Mouse (Mus musculus) adrenal gland, adult 2 months (tissue): Measurements from ENCODE around the gene Grhl1. TPM values are rescaled to one million over a fixed set of nuclear protein-coding genes. Genes with fewer than 3 reads are reported as not detected.

Source experiments
- DNase-seq: peaks from one replicate; pipeline ENCODE4 v3.0.0; 2021
- polyA plus RNA-seq: library from polyadenylated mRNA; depleted of rRNA; stranded (reverse); fragments of >200 nt; gene quantifications from 2 replicates; pipeline ENCODE4 v1.2.3, GENCODE M21; 2012; rRNA removed
- total RNA-seq, 2 experiments: library from RNA; stranded (reverse); gene quantifications; 2 replicates each; pipeline ENCODE4 v1.2.3; 2021

Grhl1 gene
- total and polyA plus RNA-seq, 3 experiments: 0.17 to 1.2 (median 1.0) TPM

DNA sequence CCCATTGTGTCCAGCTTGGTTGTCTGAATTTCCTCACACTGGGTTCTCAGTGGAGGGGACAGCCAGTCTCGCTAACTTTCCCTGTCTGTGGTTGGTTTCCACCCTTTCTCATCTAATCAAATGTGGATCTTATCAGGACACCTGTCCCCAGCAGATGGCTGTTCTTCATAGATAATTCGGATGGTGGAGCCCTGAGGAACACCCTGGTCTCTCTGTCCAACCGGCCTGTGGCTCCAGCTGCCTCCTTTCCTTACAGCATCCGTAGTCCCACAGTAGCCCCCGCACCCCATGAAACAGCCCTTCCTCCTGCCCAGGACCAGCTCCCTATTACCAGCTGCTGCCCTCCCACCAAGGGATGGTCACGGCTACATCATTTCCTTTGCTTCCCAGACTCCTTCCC, 73.8 kb downstream of the Grhl1 start:
- DNase-seq: no peak

DNA sequence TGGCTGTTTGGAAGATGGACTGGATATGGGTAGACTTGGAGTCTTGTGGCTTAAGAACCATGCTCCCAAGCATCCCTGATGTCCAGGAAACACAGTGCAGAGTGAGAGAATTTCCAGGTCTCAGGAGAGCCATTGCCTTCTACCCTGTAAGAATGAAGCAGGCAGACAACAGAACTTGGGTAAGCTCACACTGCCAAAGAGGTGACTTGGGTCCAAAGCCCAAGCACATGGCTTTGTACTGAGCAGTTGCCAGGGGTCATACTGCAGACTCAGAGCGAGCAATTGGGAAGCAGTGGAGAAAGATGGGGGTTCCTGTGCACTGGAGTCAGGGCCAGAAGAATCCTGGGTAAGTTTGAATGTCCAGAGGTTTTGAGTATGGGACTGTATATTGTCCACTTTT, 76.0 kb downstream of the Grhl1 start:
- no peak for DNase-seq

DNA sequence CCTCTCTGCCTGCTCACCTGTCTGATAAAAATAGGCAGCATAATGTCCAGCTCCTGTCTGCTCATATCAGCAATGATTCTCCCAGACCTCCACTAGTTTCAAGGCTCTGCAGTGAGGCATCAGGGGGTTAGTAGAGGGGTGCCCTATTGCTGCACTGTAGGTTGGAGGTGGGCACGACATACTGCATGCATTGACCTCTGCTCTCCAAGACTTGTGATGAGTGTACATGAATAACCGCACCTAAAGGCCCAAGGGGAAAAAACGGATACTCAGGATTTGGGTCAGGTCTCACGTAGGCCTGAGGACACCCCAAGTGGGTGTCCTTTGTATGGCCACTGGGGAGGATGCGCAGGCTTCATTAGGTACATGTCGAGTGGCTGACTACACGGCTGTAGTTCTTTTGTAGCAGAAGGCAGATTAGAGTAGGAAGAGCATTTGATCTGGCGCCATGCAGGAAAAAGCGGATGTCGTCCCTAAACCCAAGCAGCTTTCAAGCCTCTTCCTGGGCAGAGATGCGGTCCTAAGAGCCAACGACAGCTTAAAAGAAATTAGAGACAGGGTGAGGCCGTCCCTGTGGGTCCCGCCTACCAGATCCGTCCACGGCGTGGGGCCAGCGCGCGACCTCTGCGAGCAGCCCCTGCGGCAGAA, 78.5 kb downstream of the Grhl1 start:
- DNase-seq: no peak

DNA sequence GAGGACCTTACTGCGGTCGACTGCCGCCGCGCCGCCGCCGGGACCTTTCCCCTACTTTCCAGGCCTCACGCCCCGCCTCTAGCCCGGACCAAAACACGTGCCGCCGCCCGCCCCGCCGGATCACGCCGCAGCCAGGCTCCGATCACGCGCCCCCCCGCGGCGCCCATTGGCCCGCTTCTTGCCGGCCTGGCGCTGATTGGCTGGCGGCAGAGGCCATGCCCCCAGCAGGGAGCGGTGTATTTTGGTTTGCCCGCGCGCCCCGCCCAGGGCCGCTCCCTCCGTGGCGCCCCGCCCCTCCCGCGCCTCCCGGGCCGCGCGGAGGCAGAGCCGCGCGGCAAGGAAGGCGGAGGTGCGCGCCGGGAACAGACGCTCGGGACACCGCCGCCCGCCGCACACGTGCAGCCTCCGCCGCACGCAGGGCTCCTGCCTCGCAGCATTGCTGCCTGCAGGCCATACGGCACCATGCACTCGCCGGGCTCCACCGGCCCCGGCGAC, 79.0 kb downstream of the Grhl1 start, which contains the start of gene Klf11:
Klf11 (plus strand) TSS at position 212 of the 495 bp plus-strand sequence.
- DNase-seq: peak; percentile 100

DNA sequence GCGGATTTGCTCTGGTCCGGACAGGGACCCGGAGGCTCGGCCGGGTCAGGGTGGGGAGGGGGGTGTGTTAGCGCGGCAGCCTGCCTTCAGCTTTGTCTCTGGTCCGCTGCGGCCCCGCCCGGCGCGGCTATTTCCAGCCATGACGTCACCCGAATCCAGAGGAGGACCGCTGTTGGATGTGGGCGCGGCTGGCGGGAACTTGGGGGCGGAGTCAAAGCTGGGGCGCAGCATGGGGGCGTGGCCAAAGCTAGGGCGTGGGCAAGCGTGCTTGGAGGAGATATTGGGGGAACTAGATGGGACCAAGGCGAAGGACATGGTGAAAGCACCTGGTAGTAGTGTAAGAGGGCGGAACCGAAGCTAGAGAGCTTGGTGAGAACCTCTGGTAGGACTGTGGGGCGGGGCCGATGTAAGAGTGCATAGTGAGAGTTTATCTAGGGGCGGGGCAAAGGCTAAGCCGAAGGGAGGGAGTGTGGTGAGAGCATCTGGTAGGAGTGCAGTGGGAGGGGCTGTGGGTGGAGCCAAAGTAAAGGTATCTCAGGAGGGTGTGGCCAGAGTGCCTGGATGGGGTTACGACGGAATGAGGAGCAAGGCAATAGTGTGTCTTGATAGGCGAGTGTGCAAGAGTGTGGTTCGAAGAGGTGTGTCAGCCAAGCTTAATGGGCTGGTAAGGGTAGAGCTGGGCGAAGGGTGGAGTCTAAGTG, 79.7 kb downstream of the Grhl1 start:
- peak; percentile 98 for DNase-seq

DNA sequence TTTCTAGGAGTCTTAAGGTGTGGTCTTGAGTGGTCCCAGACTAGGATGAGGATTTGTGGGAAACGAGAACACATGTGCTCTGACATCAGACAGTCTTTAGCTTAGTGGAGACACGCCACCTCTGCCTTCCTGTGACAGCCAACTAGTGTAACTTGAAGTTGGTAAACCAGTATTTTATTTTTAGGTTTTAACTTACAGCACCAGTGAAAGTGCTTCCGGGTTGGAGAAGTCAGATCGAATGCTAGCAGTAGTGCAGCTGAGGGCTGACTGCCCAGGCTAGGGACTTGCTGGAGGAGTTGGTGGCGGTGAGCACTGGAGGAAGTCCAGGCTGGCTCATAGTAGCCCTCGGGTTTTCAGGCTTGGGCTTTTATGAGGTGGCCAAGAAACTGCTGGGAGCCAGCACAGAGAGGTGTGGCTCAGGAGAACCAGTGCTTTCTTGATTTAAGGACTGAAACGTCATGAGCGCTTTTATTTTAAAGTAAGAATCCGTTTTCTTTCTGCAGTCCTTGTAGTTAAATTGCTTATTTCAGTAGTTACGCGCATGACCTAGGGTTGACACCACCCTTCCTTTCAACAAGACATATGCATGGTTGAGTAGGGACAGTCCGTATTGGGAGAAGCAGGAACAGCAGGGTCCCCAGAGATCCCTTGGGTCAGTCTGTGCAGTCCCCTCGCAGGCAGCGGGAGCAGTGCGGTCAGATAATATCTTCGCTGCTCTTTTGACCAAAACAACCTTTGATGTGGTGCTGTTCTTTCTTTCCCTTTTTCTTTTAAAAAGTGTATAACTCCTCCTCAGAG, 82.2 kb downstream of the Grhl1 start:
- DNase-seq: no peak

DNA sequence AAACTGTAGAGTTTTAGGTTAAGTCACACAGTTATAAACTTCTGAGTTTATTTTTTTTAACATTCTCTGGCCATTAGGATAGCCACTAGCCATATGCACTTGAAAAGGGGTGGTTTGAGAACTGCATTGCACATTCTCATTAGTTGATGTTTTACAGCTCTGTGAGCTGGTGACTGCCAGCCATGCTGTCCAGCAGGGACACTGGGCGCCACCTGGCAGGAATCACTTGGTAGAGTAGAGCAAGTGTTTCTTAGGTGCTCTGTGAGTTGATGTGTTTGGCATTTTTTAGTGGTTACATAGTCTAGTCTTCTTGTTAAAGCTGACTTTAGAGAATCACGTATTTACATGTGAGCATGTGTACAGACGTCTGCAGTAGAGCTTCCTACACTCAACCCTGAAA, 84.4 kb downstream of the Grhl1 start:
- DNase-seq: no peak

DNA sequence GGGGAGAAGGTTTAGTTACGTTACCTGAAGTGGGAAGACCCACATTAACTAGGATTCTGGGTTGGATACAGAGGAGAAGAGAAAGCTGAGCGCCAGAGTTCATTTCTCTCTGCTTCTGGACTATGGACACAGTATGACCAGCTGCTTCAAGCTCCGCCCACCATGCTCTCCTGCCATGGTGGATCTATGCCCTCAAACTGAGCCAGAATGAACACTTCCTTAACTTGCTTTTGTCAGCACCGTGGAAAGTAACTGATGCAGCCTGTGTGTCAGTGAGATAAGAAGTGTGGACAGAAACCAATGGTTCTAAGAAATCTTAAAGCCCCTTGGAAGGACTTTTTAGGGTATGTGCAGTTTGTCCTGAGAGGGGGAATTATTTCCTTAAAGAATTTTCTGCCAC, 86.9 kb downstream of the Grhl1 start:
- no peak for DNase-seq

DNA sequence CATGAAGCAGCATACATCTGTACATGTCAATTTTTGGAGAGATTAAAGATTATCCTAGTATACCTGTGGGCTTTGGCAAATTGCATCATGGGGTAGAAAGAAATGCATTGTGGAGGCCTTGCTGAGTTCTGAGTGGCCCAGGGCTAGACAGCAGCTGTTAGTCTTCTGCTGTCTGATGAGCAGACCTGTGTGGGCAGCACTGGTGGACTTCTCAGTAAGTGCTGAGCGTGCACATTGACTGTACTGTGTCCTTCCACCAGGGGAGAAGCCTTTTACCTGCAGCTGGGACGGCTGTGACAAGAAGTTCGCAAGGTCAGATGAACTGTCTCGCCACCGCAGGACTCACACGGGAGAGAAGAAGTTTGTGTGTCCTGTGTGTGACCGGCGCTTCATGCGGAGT, 87.8 kb downstream of the Grhl1 start:
- DNase-seq: no peak

DNA sequence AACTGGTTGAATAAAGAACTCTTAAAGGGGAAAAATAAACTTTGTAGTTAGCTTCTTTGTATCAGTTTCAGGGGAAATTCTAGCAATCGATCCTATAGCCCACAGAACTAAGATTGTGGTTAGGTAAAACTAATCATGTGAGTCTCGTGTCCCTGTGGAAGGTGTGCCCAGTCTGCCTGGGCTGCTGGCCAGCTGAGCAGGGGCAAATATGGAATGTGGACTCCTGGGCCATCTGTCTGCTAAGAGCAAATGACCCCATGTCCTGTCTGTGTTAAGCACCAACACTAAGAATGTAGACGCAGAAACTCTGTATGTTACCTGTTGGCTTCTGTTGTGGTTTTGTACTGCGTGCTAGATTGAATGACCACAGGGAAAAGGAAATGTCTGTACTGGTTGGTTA, 89.0 kb downstream of the Grhl1 start:
- DNase-seq: no peak

DNA sequence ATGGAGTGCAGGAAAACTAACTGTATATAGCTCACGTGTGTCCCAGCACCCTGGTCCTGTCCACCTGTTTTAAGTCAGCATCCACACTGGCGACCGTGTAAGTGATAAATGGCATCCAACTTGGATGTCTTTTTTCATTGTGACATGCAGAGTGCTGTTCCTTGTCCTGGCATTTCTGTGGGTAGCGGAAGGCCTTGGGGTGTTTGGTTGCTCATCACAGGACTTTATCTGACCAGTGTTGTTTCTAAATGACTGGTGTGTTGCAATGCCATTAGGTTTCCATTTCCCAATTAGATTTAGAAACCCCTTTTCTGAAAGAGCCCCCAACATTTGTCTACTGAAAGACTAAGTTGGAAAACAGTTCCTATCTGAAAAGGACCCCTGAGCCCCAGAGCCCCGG, 90.0 kb downstream of the Grhl1 start:
- no peak for DNase-seq

Other genes starting within 250 kb of the Grhl1 start
- 10 to 100 TPM; 11.7 to 15.0 TPM for gene Taf1b, start 73.9 kb upstream of the Grhl1 start, total RNA-seq
- gene Taf1b, start 73.9 kb upstream of the Grhl1 start, polyA plus RNA-seq: 3.4 and 3.5 TPM in 2 replicates
- 10 to 100 TPM; 10.4 to 13.5 TPM for gene Klf11, start 79.0 kb downstream of the Grhl1 start, total RNA-seq
- 8.3 and 9.1 TPM in 2 replicates for gene Klf11, start 79.0 kb downstream of the Grhl1 start, polyA plus RNA-seq
- 1 to 10 TPM; 2.4 to 4.5 TPM for gene Cys1, start 109.5 kb downstream of the Grhl1 start, total RNA-seq
- 5.6 and 6.0 TPM in 2 replicates for gene Cys1, start 109.5 kb downstream of the Grhl1 start, polyA plus RNA-seq
- gene Rrm2, start 136.0 kb downstream of the Grhl1 start, total RNA-seq: 1 to 10 TPM; 7.7 to 9.1 TPM
- 2.8 and 6.0 TPM in 2 replicates for gene Rrm2, start 136.0 kb downstream of the Grhl1 start, polyA plus RNA-seq